Mouse (Mus musculus) megakaryocyte, embryonic 14.5 days (primary cell): Measurements from ENCODE around the gene Ryk. TPM values are rescaled to one million over a fixed set of nuclear protein-coding genes. Genes with fewer than 3 reads are reported as not detected.

Source experiments
- H3K27me3 ChIP-seq: replicated peaks from 2 replicates; pipeline ENCODE3; 2012; ENCODE audit warnings: inconsistent platforms
- H3K36me3 ChIP-seq: replicated peaks from 2 replicates; pipeline ENCODE3; 2012; ENCODE audit warnings: low read length, inconsistent platforms, mixed read lengths
- H3K4me1 ChIP-seq: 2 replicates; pipeline ENCODE4 v1.6.1; 2012; ENCODE audit warnings: inconsistent platforms
- H3K4me3 ChIP-seq: replicated peaks from 2 replicates; pipeline ENCODE3; 2012; ENCODE audit warnings: moderate library complexity, mild to moderate bottlenecking, inconsistent platforms
- H3K9me3 ChIP-seq: 2 replicates; pipeline ENCODE4 v1.6.1; 2012; ENCODE audit warnings: inconsistent platforms
- FLI1 ChIP-seq: IDR thresholded peaks from 2 replicates; pipeline ENCODE4 v1.6.1; 2012; ENCODE audit warnings: low read length, inconsistent platforms, mixed read lengths
- GATA1 ChIP-seq: IDR thresholded peaks from 3 replicates; pipeline ENCODE4 v1.6.1; 2012; ENCODE audit warnings: mixed read lengths, low read length, inconsistent platforms, borderline replicate concordance
- polyA plus RNA-seq: library from polyadenylated mRNA; stranded (reverse); fragments of >175 nt; gene quantifications from 2 replicates; pipeline ENCODE4 v1.2.3, GENCODE M21; 2012; ENCODE audit warnings: low replicate concordance; ENCODE audit not compliant: insufficient read depth

Gene Ryk
- polyA plus RNA-seq, 1 experiment = 2.4 TPM

DNA sequence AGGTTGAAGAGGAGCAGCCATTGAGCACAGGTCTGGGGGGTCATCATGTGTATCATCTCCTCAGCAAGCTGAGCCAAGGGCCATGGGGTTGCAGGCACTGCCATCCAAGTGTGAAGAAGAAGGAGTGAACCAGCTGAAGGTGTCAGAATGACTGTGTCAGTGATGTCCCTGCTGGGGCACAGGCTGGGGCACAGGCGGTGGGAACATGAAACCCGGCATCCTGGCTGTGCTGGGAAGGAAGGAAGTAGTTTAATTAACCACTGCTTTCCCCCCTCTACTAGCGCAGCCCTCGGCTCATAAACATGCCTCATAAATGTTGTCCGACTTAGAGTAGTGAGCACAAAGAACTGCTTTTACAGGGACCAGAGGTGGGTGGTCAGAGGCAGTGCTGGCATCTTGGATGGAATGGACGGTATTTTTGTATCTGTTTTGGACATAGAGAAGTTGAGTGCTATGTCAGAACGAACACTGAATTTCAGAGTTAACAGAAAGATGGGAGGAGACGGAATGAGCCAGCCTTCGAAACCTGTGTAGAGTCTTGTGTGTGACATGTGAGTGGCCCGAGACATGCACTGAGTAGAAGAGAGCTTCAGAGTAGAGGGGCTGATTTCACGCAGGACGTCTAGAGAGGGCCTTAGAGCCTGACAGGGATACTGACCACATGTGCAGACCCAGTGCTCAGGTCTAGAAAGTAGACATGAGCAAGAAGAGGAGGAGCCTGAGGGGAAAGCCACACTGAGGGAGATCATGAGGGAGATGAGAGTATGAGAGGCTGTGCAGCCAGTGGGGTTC is 31.4 kb downstream of the Ryk start:
- no peaks in the 10 kb centered on the region for H3K9me3 ChIP-seq
- TF ChIP-seq FLI1 (no peak), GATA1 (no peak)
- H3K27me3 ChIP-seq = peaks cover 28% of the 10 kb centered on the region
- H3K4me1 ChIP-seq = peaks cover 46% of the 10 kb centered on the region
- peaks cover 64% of the 10 kb centered on the region for H3K36me3 ChIP-seq
- H3K4me3 ChIP-seq = no peak overlapping the region

DNA sequence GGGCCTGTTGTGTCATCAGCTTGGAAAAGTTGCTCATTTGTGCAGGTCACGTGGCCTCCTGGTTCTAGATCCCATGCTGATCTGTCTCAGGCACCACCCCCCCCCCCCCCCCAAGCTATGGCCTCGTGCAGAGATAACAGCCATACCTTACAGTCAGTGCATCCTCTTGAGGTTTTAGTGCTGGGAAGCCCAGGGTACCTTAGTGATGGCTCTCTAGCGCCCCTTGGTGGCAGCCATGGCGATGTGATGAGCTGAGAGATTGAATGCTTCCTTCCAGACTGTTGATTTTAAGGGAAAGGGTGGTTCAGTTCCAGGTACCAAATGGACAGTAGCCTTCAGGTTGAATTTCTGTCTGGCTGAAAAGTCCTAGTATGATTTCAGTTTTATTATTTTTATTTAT is 32.2 kb downstream of the Ryk start:
- no peaks in the 10 kb centered on the region for H3K9me3 ChIP-seq
- H3K4me3 ChIP-seq = no peak overlapping the region
- H3K4me1 ChIP-seq = peaks cover 40% of the 10 kb centered on the region
- peaks cover 65% of the 10 kb centered on the region for H3K36me3 ChIP-seq
- no peak for TF ChIP-seq GATA1
- no peak for TF ChIP-seq FLI1
- H3K27me3 ChIP-seq = peaks cover 25% of the 10 kb centered on the region

DNA sequence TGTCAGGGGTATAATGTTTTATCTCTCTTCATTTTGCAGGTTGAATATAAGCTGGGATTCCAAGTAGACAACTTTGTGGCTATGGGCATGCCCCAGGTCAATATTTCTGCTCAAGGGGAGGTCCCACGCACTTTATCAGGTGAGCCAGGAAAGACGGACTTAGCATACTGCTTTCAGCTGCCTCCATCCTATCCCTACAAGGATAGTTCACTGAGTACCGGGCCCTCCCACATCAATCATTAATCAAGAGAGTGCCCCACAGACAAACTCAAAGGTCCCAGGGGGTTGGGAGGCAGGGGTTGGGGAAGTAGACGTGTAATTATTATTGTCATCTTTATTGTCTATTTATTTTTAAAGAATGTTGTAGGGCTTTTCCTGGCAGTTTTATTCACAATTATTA is 32.8 kb downstream of the Ryk start:
- peaks cover 65% of the 10 kb centered on the region for H3K36me3 ChIP-seq

DNA sequence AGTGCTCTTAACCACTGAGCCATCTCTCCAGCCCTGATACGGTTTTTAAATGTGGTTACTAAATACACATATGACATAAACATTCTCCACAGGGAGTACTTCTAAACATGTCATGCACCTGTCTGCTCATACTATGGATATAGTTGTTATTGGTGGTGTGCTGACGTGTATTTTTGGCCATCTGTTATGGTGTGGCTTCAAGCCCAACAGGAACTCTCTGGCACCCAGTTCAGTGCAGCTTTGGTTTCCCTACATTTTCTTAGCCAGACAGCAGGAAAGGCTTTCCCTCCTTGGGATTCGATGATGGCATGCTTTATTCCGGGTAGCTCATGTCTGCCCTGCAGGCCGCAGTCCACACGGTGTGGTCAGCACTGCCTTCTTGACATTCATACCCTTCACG is 33.7 kb downstream of the Ryk start:
- H3K4me1 ChIP-seq = peaks cover 28% of the 10 kb centered on the region
- peaks cover 22% of the 10 kb centered on the region for H3K27me3 ChIP-seq
- peaks cover 61% of the 10 kb centered on the region for H3K36me3 ChIP-seq
- TF ChIP-seq FLI1 (no peak), GATA1 (no peak)
- H3K4me3 ChIP-seq = no peak overlapping the region
- H3K9me3 ChIP-seq = no peaks in the 10 kb centered on the region

More for the DNA sequence above, 32.8 kb downstream of the Ryk start:
- H3K9me3 ChIP-seq = no peaks in the 10 kb centered on the region
- no peak for TF ChIP-seq GATA1
- TF ChIP-seq FLI1 = no peak
- peaks cover 25% of the 10 kb centered on the region for H3K27me3 ChIP-seq
- H3K4me1 ChIP-seq = peaks cover 33% of the 10 kb centered on the region
- no peak overlapping the region for H3K4me3 ChIP-seq

DNA sequence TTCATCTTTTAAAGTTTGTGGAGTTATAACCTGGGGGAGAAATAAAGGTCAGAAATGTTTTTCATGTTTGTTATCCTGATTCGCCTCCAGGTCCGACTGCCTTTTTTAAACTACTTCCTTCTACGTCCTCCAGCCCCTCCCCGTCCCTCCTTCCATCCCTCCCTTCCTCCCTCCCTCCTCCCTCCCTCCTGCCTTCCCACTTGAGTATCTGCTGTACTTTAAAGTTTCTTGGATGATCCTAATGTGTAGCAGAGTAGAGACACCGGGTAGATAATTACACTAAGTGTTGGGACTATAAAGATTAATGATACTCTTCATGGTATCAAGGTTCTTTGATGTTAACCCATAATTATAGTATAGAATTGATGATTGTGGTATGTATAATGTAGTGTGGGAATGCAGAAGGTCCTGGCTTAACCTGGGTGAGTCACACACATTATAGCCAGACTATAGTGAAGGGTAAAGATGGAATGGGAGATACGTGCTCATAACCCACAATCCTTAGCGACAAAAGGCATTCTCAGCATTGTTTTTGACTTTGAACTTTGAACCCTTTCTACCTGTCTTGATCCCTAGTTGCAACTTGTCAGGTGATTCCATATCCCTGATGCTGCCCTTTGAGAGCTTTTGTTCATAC is 41.5 kb downstream of the Ryk start:
- Histone ChIP-seq H3K9me3 (no peaks in the 10 kb centered on the region), H3K4me3 (no peak overlapping the region), H3K4me1 (peaks cover 4% of the 10 kb centered on the region; the same call in 1 of the 2 replicates), H3K36me3 (peaks cover 68% of the 10 kb centered on the region), H3K27me3 (peaks cover 2% of the 10 kb centered on the region)
- TF ChIP-seq GATA1 = no peak
- TF ChIP-seq FLI1 = no peak

DNA sequence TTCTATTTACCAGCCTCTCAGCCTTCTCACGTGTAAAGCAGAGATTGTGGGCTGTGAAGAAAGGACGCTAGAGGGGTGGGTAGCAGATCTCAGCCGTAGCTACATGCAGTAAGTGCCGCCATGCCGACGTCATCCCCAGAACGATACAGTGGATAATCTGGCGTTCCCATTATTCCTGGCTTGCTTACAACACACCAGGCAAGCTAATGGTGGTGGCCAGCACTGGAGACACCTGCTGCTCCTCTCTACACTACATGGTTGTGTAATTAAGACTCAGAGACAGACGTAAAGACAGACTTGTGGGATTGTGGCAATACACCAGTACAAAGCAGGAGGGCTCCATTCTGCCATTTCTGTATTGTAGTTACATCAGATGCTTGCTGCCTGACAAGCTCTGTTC is 43.2 kb downstream of the Ryk start:
- H3K9me3 ChIP-seq = no peaks in the 10 kb centered on the region
- peaks cover 60% of the 10 kb centered on the region for H3K36me3 ChIP-seq
- peaks cover 4% of the 10 kb centered on the region; the same call in 1 of the 2 replicates for H3K4me1 ChIP-seq
- H3K4me3 ChIP-seq = no peak overlapping the region
- no peak for TF ChIP-seq GATA1
- H3K27me3 ChIP-seq = peaks cover 2% of the 10 kb centered on the region

DNA sequence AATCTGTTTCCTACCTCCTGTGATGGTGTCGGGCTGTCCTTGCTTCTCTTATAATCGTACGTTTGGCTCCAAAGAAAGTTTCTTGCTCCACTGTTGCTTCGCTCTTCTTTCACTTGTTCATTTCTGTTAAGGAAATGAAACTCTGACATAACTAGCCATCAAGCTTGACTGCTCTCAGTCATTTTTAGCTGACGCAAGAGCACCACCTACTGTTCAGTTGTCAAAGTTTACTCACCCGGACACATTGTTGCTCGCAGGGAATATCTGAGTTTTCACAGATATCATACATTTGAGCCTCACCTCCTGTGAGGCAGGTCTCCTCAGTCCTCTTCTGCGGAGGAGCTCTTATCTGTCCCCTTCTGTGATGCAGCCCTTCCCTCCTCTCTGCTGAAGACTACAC is 44.8 kb downstream of the Ryk start:
- H3K27me3 ChIP-seq = no peaks in the 10 kb centered on the region
- H3K36me3 ChIP-seq = peaks cover 56% of the 10 kb centered on the region
- peaks cover 4% of the 10 kb centered on the region; the same call in 1 of the 2 replicates for H3K4me1 ChIP-seq
- H3K9me3 ChIP-seq = no peaks in the 10 kb centered on the region
- TF ChIP-seq FLI1 (no peak), GATA1 (no peak)
- no peak overlapping the region for H3K4me3 ChIP-seq

DNA sequence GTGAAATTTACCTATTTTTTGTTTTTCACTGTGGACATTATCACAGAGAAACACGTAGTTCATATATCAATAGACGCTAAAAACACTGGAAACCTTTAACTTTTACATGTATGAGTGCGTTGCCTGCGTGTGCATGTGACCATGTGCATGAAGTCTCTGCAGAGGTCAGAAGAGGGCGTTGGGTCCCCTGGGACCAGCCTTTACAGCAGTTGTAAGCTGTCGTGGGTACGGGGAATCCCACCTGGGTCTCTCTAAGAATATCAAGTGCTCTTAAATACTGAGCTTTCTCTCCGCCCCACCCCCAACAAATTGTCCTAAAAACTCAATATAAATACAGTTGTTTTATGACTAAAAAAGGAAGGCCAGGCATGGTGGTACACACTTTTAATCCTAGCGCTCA is 50.0 kb downstream of the Ryk start:
- Histone ChIP-seq H3K36me3 (peaks cover 37% of the 10 kb centered on the region), H3K9me3 (no peaks in the 10 kb centered on the region), H3K27me3 (no peaks in the 10 kb centered on the region), H3K4me3 (no peak overlapping the region), H3K4me1 (no peaks in the 10 kb centered on the region; the same call in 1 of the 2 replicates)
- TF ChIP-seq FLI1 (no peak), GATA1 (no peak)

DNA sequence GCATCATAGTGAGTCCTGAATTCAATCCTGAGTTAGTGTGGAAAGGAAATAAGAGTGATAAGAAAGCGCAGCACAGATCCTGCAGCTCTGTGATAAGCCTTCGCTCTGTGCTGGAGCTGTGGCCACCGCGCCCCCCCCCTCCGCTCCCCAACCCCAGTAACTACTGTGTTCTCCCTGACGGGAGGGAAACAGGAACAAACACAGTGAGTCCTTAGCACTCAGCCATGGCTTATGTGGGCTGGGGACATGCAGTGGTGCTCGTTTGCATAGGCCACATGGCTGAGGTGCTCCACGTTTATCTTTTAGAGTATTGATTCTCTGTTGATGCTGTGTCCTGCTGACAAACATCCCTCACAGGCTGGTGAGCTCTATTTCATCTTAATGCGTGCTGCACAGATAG is 55.4 kb downstream of the Ryk start:
- H3K4me1 ChIP-seq = peaks cover 9% of the 10 kb centered on the region
- H3K9me3 ChIP-seq = no peaks in the 10 kb centered on the region
- TF ChIP-seq GATA1 = no peak
- no peak for TF ChIP-seq FLI1
- H3K27me3 ChIP-seq = no peaks in the 10 kb centered on the region
- peaks cover 52% of the 10 kb centered on the region for H3K36me3 ChIP-seq
- peak overlapping the region; percentile 78 for H3K4me3 ChIP-seq
